Mouse (Mus musculus): Measurements from ENCODE around the gene Ano5.

DNA sequence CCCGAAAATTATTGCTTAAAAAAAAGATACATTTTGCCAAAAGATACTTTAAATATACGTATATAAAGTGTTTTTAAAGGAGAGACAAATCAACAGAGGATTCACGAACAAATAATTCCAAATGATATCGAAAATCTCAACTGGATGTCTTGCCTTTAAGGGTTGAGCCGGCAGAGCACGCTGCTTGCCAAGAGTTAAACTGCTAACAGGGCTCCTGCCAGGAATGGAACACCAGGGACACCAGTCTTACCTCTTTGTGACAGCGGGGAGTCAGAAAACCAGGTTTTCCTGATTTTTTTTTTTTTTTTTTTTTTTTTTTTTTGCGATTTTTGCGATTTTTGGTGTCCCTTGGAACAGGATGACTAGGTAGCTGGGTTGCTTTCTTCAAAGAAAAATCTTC lies 117.5 kb downstream of the Ano5 start:
- TF ChIP-seq CTCF (IDR thresholded peaks at IDR 0.05; ENCODE audit: extremely low read depth, insufficient read length, insufficient replicate concordance, low read depth, low read length) (no peak), POLR2A (IDR thresholded peaks at IDR 0.05; ENCODE audit: low read depth, low read length) (no peak)

All from small intestine, adult 2 months (tissue).